Mouse (Mus musculus): Measurements from ENCODE around the gene Sult1c2. TPM values are rescaled to one million over a fixed set of nuclear protein-coding genes. Genes with fewer than 3 reads are reported as not detected.
"Not testable (repeated sequence)": the region's sequence is repeated elsewhere in the genome, so short reads cannot be mapped to it uniquely, and the experiment has no call there.

Sult1c2 gene
- polyA plus RNA-seq, 1 experiment from 2014 or later = not detected

GRCm38 (mm10) chr17:53845796-53846195 lies 343 bp downstream of the Sult1c2 start:
- no peak overlapping the region for H3K4me3 ChIP-seq (ENCODE audit: low read depth, low read length)
- no peaks in the 10 kb centered on the region for H3K27me3 ChIP-seq (ENCODE audit: control insufficient read depth, insufficient read depth, low read length)
- ATAC-seq (ENCODE audit: insufficient number of reproducible peaks, low FRiP score, low TSS enrichment, low read depth) (no peak), DNase-seq (ENCODE audit: low spot score) (no peak)
- no peaks in the 10 kb centered on the region for H3K4me1 ChIP-seq (ENCODE audit: control insufficient read depth, insufficient read depth, low read length)
- 87% methylated on average over 7 of the region's 7 CpGs for WGBS
- no peak overlapping the region for H3K27ac ChIP-seq (replicated peaks; ENCODE audit: low read depth, low read length)
- no peaks in the 10 kb centered on the region for H3K9me3 ChIP-seq (ENCODE audit: control insufficient read depth, low read length)
- H3K9ac ChIP-seq (ENCODE audit: low read length) = no peak overlapping the region
- H3K36me3 ChIP-seq (ENCODE audit: control insufficient read depth, insufficient read depth, low read length) = no peaks in the 10 kb centered on the region
- no peak overlapping the region for H3K4me2 ChIP-seq (ENCODE audit: low read depth, severe bottlenecking)

GRCm38 (mm10) chr17:53833366-53833765 lies 12.8 kb downstream of the Sult1c2 start:
- 57% methylated on average over 3 of the region's 3 CpGs for WGBS
- no peak overlapping the region for H3K9ac ChIP-seq (ENCODE audit: low read length)
- no peak for DNase-seq (ENCODE audit: low spot score)

GRCm38 (mm10) chr17:53803974-53804373 lies 42.2 kb downstream of the Sult1c2 start:
- DNase-seq (ENCODE audit: low spot score); H3K36me3 ChIP-seq (ENCODE audit: control insufficient read depth, insufficient read depth, low read length); H3K27me3 ChIP-seq (ENCODE audit: control insufficient read depth, insufficient read depth, low read length); H3K4me2 ChIP-seq (ENCODE audit: low read depth, severe bottlenecking); H3K27ac ChIP-seq (replicated peaks; ENCODE audit: low read depth, low read length); H3K9me3 ChIP-seq (ENCODE audit: control insufficient read depth, low read length); H3K4me1 ChIP-seq (ENCODE audit: control insufficient read depth, insufficient read depth, low read length); ATAC-seq (ENCODE audit: insufficient number of reproducible peaks, low FRiP score, low TSS enrichment, low read depth); H3K4me3 ChIP-seq (ENCODE audit: low read depth, low read length); H3K9ac ChIP-seq (ENCODE audit: low read length): not testable (repeated sequence)
- WGBS = 86% methylated on average over 16 of the region's 16 CpGs

More at GRCm38 (mm10) chr17:53833366-53833765, 12.8 kb downstream of the Sult1c2 start:
- no peak overlapping the region for H3K27ac ChIP-seq (replicated peaks; ENCODE audit: low read depth, low read length)
- H3K4me3 ChIP-seq (ENCODE audit: low read depth, low read length) = no peak overlapping the region
- no peaks in the 10 kb centered on the region for H3K4me1 ChIP-seq (ENCODE audit: control insufficient read depth, insufficient read depth, low read length)
- H3K9me3 ChIP-seq (ENCODE audit: control insufficient read depth, low read length) = no peaks in the 10 kb centered on the region; the same call in 1 of the 2 replicates
- H3K36me3 ChIP-seq (ENCODE audit: control insufficient read depth, insufficient read depth, low read length) = no peaks in the 10 kb centered on the region
- no peak overlapping the region for H3K4me2 ChIP-seq (ENCODE audit: low read depth, severe bottlenecking)
- ATAC-seq (ENCODE audit: insufficient number of reproducible peaks, low FRiP score, low TSS enrichment, low read depth) = no peak
- H3K27me3 ChIP-seq (ENCODE audit: control insufficient read depth, insufficient read depth, low read length) = no peaks in the 10 kb centered on the region

GRCm38 (mm10) chr17:53783381-53783780 lies 62.8 kb downstream of the Sult1c2 start:
- ATAC-seq (ENCODE audit: insufficient number of reproducible peaks, low FRiP score, low TSS enrichment, low read depth) (no peak), DNase-seq (ENCODE audit: low spot score) (no peak)
- Histone ChIP-seq H3K27ac (replicated peaks; ENCODE audit: low read depth, low read length) (no peak overlapping the region), H3K4me3 (ENCODE audit: low read depth, low read length) (no peak overlapping the region), H3K9me3 (ENCODE audit: control insufficient read depth, low read length) (no peaks in the 10 kb centered on the region), H3K4me2 (ENCODE audit: low read depth, severe bottlenecking) (no peak overlapping the region), H3K36me3 (ENCODE audit: control insufficient read depth, insufficient read depth, low read length) (no peaks in the 10 kb centered on the region), H3K4me1 (ENCODE audit: control insufficient read depth, insufficient read depth, low read length) (no peaks in the 10 kb centered on the region), H3K27me3 (ENCODE audit: control insufficient read depth, insufficient read depth, low read length) (no peaks in the 10 kb centered on the region), H3K9ac (ENCODE audit: low read length) (no peak overlapping the region)
- WGBS = 79% methylated on average over 1 of the region's 1 CpGs

Other genes with a start within 250 kb of the Sult1c2 start
- gene Sgo1, start 157.0 kb downstream of the Sult1c2 start, polyA plus RNA-seq (2014; fragmentation: Nextera tagmentation; extraction: Ambion mirVana) = 54.4 and 56.3 TPM in 2 replicates
- gene Sult1c1, start 144.3 kb upstream of the Sult1c2 start, polyA plus RNA-seq (2014; fragmentation: Nextera tagmentation; extraction: Ambion mirVana) = not detected in 2 replicates